Mouse (Mus musculus): Measurements from ENCODE around the gene Fryl.

- TF ChIP-seq GATA1 (IDR thresholded peaks at IDR 0.05; ENCODE audit: low read length) (no peak), TAL1 (IDR thresholded peaks at IDR 0.05; ENCODE audit: low read length) (no peak)
Measured at GRCm38 (mm10) chr5:73268636-73269213, 12.3 kb upstream of the Fryl start.

Data from erythroblast, embryonic 14.5 days (primary cell).